Mouse (Mus musculus): ENCODE data around the gene C1qbp. TPM values are rescaled to one million over a fixed set of nuclear protein-coding genes. Genes with fewer than 3 reads are reported as not detected.
A peak's percentile ranks its signal among the peaks of the same experiment; 100 is the strongest.

The C1qbp gene
- polyA plus RNA-seq, 1 experiment from 2014 or later = 268 TPM

GRCm38 (mm10) chr11:71005046-71005445 lies 22.2 kb upstream of the C1qbp start:
- WGBS = 51% methylated on average over 5 of the region's 5 CpGs
- Histone ChIP-seq H3K9me3 (no peaks in the 10 kb centered on the region), H3K27ac (peak overlapping the region; percentile 31; the same call in 1 of the 2 replicates), H3K4me1 (peaks cover 12% of the 10 kb centered on the region), H3K36me3 (peaks cover 11% of the 10 kb centered on the region; the same call in 1 of the 2 replicates), H3K4me3 (replicated peaks) (no peak overlapping the region; the same call in 1 of the 2 replicates), H3K9ac (no peak overlapping the region), H3K4me2 (peak overlapping the region; percentile 50), H3K27me3 (replicated peaks) (no peaks in the 10 kb centered on the region)
- no peak for ATAC-seq (ENCODE audit: insufficient read depth, low FRiP score, low read depth)

GRCm38 (mm10) chr11:71004316-71004773 lies 21.5 kb upstream of the C1qbp start, which contains the start of gene Dhx33:
Gene Dhx33, minus strand, starts transcription at chr11:71004437.
- H3K4me2 ChIP-seq = peak within 1 kb of the TSS; percentile 86
- H3K4me3 ChIP-seq (replicated peaks) = peak within 1 kb of the TSS; percentile 99
- H3K27me3 ChIP-seq (replicated peaks) = no peaks in the 10 kb centered on the region
- peak within 1 kb of the TSS; percentile 86 for H3K27ac ChIP-seq
- peak within 1 kb of the TSS; percentile 63 for H3K9ac ChIP-seq
- no peaks in the 10 kb centered on the region for H3K9me3 ChIP-seq
- 0% methylated on average over 35 of the region's 35 CpGs for WGBS
- peaks cover 11% of the 10 kb centered on the region; the same call in 1 of the 2 replicates for H3K36me3 ChIP-seq
- ATAC-seq (ENCODE audit: insufficient read depth, low FRiP score, low read depth) = peak; percentile 97
- H3K4me1 ChIP-seq = peaks cover 12% of the 10 kb centered on the region

GRCm38 (mm10) chr11:71003611-71004315 lies 20.9 kb upstream of the C1qbp start:
- under 1% methylated on average over 49 of the region's 49 CpGs for WGBS
- peak overlapping the region; percentile 63 for H3K9ac ChIP-seq

GRCm38 (mm10) chr11:71001167-71001566 lies 18.3 kb upstream of the C1qbp start:
- H3K9me3 ChIP-seq = no peaks in the 10 kb centered on the region
- H3K4me2 ChIP-seq = no peak overlapping the region
- no peak overlapping the region for H3K27ac ChIP-seq
- H3K4me3 ChIP-seq (replicated peaks) = no peak overlapping the region
- no peaks in the 10 kb centered on the region for H3K27me3 ChIP-seq (replicated peaks)
- peaks cover 8% of the 10 kb centered on the region; the same call in 1 of the 2 replicates for H3K36me3 ChIP-seq
- peaks cover 12% of the 10 kb centered on the region for H3K4me1 ChIP-seq
- ATAC-seq (ENCODE audit: insufficient read depth, low FRiP score, low read depth) = no peak
- WGBS = 88% methylated on average over 4 of the region's 4 CpGs
- no peak overlapping the region for H3K9ac ChIP-seq

More at GRCm38 (mm10) chr11:71003611-71004315, 20.9 kb upstream of the C1qbp start:
- ATAC-seq (ENCODE audit: insufficient read depth, low FRiP score, low read depth) = peak; percentile 62
- H3K36me3 ChIP-seq = 0 out of 2 replicates have a peak, but pooled peaks cover 7% of the 10 kb centered on the region
- no peaks in the 10 kb centered on the region for H3K27me3 ChIP-seq (replicated peaks)
- peak overlapping the region; percentile 99 for H3K4me3 ChIP-seq (replicated peaks)
- peak overlapping the region; percentile 86 for H3K4me2 ChIP-seq
- H3K4me1 ChIP-seq = peaks cover 12% of the 10 kb centered on the region
- peak overlapping the region; percentile 86 for H3K27ac ChIP-seq
- no peaks in the 10 kb centered on the region for H3K9me3 ChIP-seq

- Histone ChIP-seq H3K36me3 (peaks cover 48% of the 10 kb centered on the region), H3K4me1 (peaks cover 12% of the 10 kb centered on the region; the same call in 1 of the 2 replicates), H3K4me2 (peak overlapping the region; percentile 78), H3K27ac (no peak overlapping the region), H3K4me3 (replicated peaks) (peak overlapping the region; percentile 100), H3K27me3 (replicated peaks) (no peaks in the 10 kb centered on the region), H3K9me3 (no peaks in the 10 kb centered on the region), H3K9ac (peak overlapping the region; percentile 89; the same call in 1 of the 2 replicates)
- WGBS = 5% methylated on average over 12 of the region's 12 CpGs
- no peak for ATAC-seq (ENCODE audit: insufficient read depth, low FRiP score, low read depth)
These were observed 796 bp downstream of the C1qbp start for GRCm38 (mm10) chr11:70982030-70982429.

GRCm38 (mm10) chr11:70980751-70981510 lies 1.9 kb downstream of the C1qbp start:
- H3K4me3 ChIP-seq (replicated peaks) = no peak overlapping the region
- no peak for ATAC-seq (ENCODE audit: insufficient read depth, low FRiP score, low read depth)
- WGBS = 91% methylated on average over 14 of the region's 14 CpGs
- peaks cover 48% of the 10 kb centered on the region for H3K36me3 ChIP-seq
- no peaks in the 10 kb centered on the region for H3K27me3 ChIP-seq (replicated peaks)
- H3K9me3 ChIP-seq = no peaks in the 10 kb centered on the region
- H3K4me1 ChIP-seq = peaks cover 12% of the 10 kb centered on the region; the same call in 1 of the 2 replicates
- no peak overlapping the region for H3K27ac ChIP-seq
- H3K4me2 ChIP-seq = peak overlapping the region; percentile 78
- no peak overlapping the region for H3K9ac ChIP-seq

GRCm38 (mm10) chr11:70980232-70980631 lies 2.6 kb downstream of the C1qbp start:
- peaks cover 12% of the 10 kb centered on the region; the same call in 1 of the 2 replicates for H3K4me1 ChIP-seq
- H3K4me2 ChIP-seq = no peak overlapping the region
- no peak overlapping the region for H3K4me3 ChIP-seq (replicated peaks)
- no peak for ATAC-seq (ENCODE audit: insufficient read depth, low FRiP score, low read depth)
- WGBS = 85% methylated on average over 6 of the region's 6 CpGs
- H3K9ac ChIP-seq = no peak overlapping the region
- H3K36me3 ChIP-seq = peaks cover 51% of the 10 kb centered on the region
- no peaks in the 10 kb centered on the region for H3K9me3 ChIP-seq
- no peaks in the 10 kb centered on the region for H3K27me3 ChIP-seq (replicated peaks)
- no peak overlapping the region for H3K27ac ChIP-seq

GRCm38 (mm10) chr11:70977293-70977692 lies 5.5 kb downstream of the C1qbp start:
- no peak overlapping the region for H3K27ac ChIP-seq
- peaks cover 64% of the 10 kb centered on the region for H3K36me3 ChIP-seq
- H3K4me3 ChIP-seq (replicated peaks) = no peak overlapping the region
- H3K4me2 ChIP-seq = no peak overlapping the region
- no peaks in the 10 kb centered on the region for H3K9me3 ChIP-seq
- peaks cover 12% of the 10 kb centered on the region; the same call in 1 of the 2 replicates for H3K4me1 ChIP-seq
- no peaks in the 10 kb centered on the region for H3K27me3 ChIP-seq (replicated peaks)
- H3K9ac ChIP-seq = no peak overlapping the region
- ATAC-seq (ENCODE audit: insufficient read depth, low FRiP score, low read depth) = no peak
- WGBS = 86% methylated on average over 6 of the region's 6 CpGs

GRCm38 (mm10) chr11:70975193-70975592 lies 7.6 kb downstream of the C1qbp start:
- H3K4me3 ChIP-seq (replicated peaks) = no peak overlapping the region
- 0 out of 2 replicates have a peak, but pooled peaks cover 4% of the 10 kb centered on the region for H3K4me1 ChIP-seq
- H3K27me3 ChIP-seq (replicated peaks) = no peaks in the 10 kb centered on the region
- no peak overlapping the region for H3K27ac ChIP-seq
- 69% methylated on average over 2 of the region's 2 CpGs for WGBS
- no peak overlapping the region for H3K9ac ChIP-seq
- H3K9me3 ChIP-seq = no peaks in the 10 kb centered on the region
- H3K36me3 ChIP-seq = peaks cover 54% of the 10 kb centered on the region
- ATAC-seq (ENCODE audit: insufficient read depth, low FRiP score, low read depth) = no peak
- H3K4me2 ChIP-seq = no peak overlapping the region

- WGBS = 71% methylated on average over 4 of the region's 4 CpGs
- Histone ChIP-seq H3K36me3 (peaks cover 44% of the 10 kb centered on the region), H3K4me2 (no peak overlapping the region), H3K27me3 (replicated peaks) (no peaks in the 10 kb centered on the region), H3K27ac (no peak overlapping the region), H3K4me1 (0 out of 2 replicates have a peak, but pooled peaks cover 4% of the 10 kb centered on the region), H3K4me3 (replicated peaks) (no peak overlapping the region), H3K9me3 (no peaks in the 10 kb centered on the region), H3K9ac (no peak overlapping the region)
- no peak for ATAC-seq (ENCODE audit: insufficient read depth, low FRiP score, low read depth)
These were observed 8.9 kb downstream of the C1qbp start for GRCm38 (mm10) chr11:70973947-70974346.

GRCm38 (mm10) chr11:70972586-70972985 lies 10.2 kb downstream of the C1qbp start:
- ATAC-seq (ENCODE audit: insufficient read depth, low FRiP score, low read depth) = no peak
- Histone ChIP-seq H3K36me3 (peaks cover 31% of the 10 kb centered on the region), H3K4me3 (replicated peaks) (no peak overlapping the region), H3K9me3 (no peaks in the 10 kb centered on the region), H3K9ac (no peak overlapping the region), H3K27ac (no peak overlapping the region), H3K27me3 (replicated peaks) (no peaks in the 10 kb centered on the region), H3K4me2 (no peak overlapping the region), H3K4me1 (peaks cover 8% of the 10 kb centered on the region)
- 62% methylated on average over 1 of the region's 1 CpGs for WGBS

Measured in stomach, embryonic 15.5 days (tissue).